Mouse (Mus musculus) kidney, adult 2 months (tissue): ENCODE measurements around the gene Itgb8. TPM values are rescaled to one million over a fixed set of nuclear protein-coding genes. Genes with fewer than 3 reads are reported as not detected.
A peak's percentile ranks its signal among the peaks of the same experiment; 100 is the strongest.

ENCODE experiments used
- DNase-seq: peaks from one replicate; pipeline ENCODE4 v3.0.0; 2021
- H3K27ac ChIP-seq: fragments of 200-500 bp; 2 replicates; pipeline ENCODE4 v1.5.1; 2012; ENCODE audit warnings: low read depth, low read length, control low read depth, inconsistent platforms; ENCODE audit not compliant: insufficient read depth
- H3K27me3 ChIP-seq: fragments of 200-500 bp; replicated peaks from 2 replicates; pipeline ENCODE4 v1.6.1; 2012; ENCODE audit warnings: mild to moderate bottlenecking, moderate library complexity, low read length, inconsistent platforms; ENCODE audit not compliant: control insufficient read depth, insufficient read depth
- H3K36me3 ChIP-seq: fragments of 200-500 bp; 2 replicates; pipeline ENCODE4 v1.6.1; 2012; ENCODE audit warnings: mild to moderate bottlenecking, moderate library complexity, low read length, inconsistent platforms; ENCODE audit not compliant: control insufficient read depth, insufficient read depth
- H3K4me1 ChIP-seq: fragments of 200-500 bp; 2 replicates; pipeline ENCODE4 v1.6.1; 2011; ENCODE audit warnings: low read length; ENCODE audit not compliant: control insufficient read depth, insufficient read depth
- H3K4me3 ChIP-seq: fragments of 200-500 bp; 2 replicates; pipeline ENCODE4 v1.5.1; 2011; ENCODE audit warnings: mild to moderate bottlenecking, low read depth, low read length, control low read depth; ENCODE audit not compliant: insufficient read depth
- CTCF ChIP-seq: fragments of 200-500 bp; conservative IDR thresholded peaks from 2 replicates; pipeline ENCODE4 v1.5.1; 2011; ENCODE audit warnings: low read depth, mild to moderate bottlenecking, control low read depth, low read length, moderate library complexity, mixed read lengths; ENCODE audit not compliant: insufficient read depth, insufficient read length
- POLR2A ChIP-seq: fragments of 200-500 bp; IDR thresholded peaks from one replicate; pipeline ENCODE4 v1.6.1; 2011; ENCODE audit warnings: low read depth, low read length, control low read depth
- WGBS: fragments of 180-500 bp; shearing (Covaris S2); methylation state at CpG from one replicate; pipeline ENCODE4 v1.1.7; 2018; 5-methylcytosine and 5-hydroxymethylcytosine counted together
- polyA plus RNA-seq: library from polyadenylated mRNA; depleted of rRNA; stranded (reverse); fragments of >200 nt; gene quantifications from 2 replicates; pipeline ENCODE4 v1.2.3, GENCODE M21; 2012

The Itgb8 gene
- polyA plus RNA-seq, 1 experiment, result 16.5 TPM

DNA sequence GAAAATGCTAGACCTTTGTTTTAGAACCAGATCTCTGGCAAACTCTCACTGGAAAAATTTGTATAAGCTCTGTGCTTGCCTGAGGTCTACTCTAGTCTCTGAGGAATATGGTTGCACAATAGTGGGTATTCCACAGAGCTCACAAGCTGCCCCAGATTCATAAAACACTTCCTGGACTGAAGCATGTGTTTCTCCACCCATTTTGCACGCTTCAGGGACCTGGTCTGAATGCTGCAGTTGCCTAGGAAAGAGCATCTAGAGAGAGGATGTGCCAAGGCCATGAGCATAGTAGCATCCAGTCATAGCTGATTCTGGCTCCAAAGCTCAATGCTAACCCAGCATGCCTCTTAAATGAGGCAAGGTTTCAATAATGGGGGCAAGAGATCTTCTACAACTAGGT, 74.4 kb downstream of the Itgb8 start:
- Histone ChIP-seq H3K27ac (peak overlapping the region; percentile 74), H3K27me3 (no peaks in the 10 kb centered on the region), H3K4me1 (peaks cover 7% of the 10 kb centered on the region), H3K4me3 (no peak overlapping the region), H3K36me3 (peaks cover 9% of the 10 kb centered on the region)
- 20% methylated on average over 1 of the region's 1 CpGs for WGBS
- peak; percentile 74 for DNase-seq
- TF ChIP-seq CTCF, result no peak
- no peak for TF ChIP-seq POLR2A

DNA sequence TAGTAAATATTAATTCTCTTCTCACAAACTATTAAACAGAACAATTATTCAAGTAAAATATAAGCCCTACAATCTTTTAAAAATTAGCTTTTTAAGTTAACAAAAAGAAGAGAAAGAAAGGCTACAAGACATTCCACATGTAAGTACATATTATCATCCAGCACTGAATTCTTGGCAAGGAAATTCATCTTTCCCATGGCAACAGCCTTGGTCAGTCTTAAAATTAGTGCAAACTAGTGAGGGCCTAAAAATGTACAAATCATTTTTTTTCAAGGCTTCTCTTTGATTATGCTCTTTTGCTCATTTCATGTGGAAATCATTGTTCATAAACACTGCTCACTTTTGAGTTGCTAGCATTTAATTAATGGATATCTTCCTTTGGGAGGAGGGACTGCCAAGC, 77.8 kb downstream of the Itgb8 start:
- Histone ChIP-seq H3K27ac (no peak overlapping the region), H3K27me3 (no peaks in the 10 kb centered on the region), H3K4me3 (no peak overlapping the region), H3K4me1 (peaks cover 7% of the 10 kb centered on the region), H3K36me3 (peaks cover 9% of the 10 kb centered on the region)
- no peak for DNase-seq
- TF ChIP-seq CTCF, result no peak
- no peak for TF ChIP-seq POLR2A

DNA sequence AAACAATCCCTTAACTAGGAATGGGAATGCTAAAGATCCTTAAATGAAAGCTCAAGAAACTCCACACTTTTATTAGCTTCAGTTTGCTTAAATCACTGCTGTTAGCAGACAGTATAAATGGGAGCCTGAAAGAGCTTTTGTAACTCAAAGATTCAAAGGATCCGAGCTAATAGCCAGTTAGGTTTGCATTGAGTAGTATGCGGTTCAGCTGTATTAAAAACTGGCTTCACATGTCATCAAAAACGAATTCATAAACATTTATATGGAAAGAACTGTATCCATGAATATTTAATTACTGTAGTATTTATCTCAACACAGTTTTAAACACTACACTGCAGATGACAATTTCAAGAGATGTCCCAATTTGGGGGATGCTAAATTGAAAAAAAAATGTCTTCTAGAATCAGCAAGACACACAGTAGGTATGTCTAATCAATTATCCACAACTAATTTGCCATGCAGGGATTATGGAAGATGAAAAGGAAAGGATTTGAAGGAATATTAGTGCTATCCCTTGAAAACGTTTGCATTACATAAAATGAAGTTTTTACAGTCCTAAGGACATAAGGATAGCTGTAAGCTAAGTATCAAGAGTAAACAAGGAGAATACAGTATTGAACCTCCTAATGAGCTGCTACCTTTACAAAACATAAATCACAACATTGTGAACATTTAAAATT, 79.2 kb downstream of the Itgb8 start:
- Histone ChIP-seq H3K27ac (no peak overlapping the region), H3K27me3 (no peaks in the 10 kb centered on the region), H3K4me3 (no peak overlapping the region), H3K36me3 (peaks cover 9% of the 10 kb centered on the region), H3K4me1 (peaks cover 4% of the 10 kb centered on the region)
- 76% methylated on average over 4 of the region's 4 CpGs for WGBS
- TF ChIP-seq CTCF (no peak), POLR2A (no peak)
- no peak for DNase-seq

DNA sequence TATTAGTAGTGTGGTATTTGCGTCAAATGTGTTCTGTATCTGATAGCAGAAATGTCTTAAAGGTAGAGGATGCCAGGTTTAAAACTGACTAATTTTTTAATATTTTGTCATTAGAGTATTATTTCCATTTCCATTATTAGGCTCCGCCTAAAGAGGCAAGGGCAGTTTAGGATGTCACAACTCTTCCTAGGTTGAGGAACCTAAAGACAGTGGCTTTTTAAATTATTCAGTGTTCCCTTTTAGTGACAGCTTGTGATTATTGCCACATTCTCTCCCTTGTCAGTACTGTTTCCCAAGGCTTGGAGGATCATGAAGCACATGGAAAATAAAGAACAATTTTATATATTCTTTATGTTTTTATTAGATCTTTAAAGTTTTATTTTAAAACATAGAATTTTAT, 80.9 kb downstream of the Itgb8 start:
- Histone ChIP-seq H3K4me1 (no peaks in the 10 kb centered on the region; the same call in 1 of the 2 replicates), H3K36me3 (peaks cover 9% of the 10 kb centered on the region), H3K27me3 (no peaks in the 10 kb centered on the region), H3K4me3 (no peak overlapping the region), H3K27ac (no peak overlapping the region)
- TF ChIP-seq POLR2A (no peak), CTCF (no peak)
- 89% methylated on average over 2 of the region's 2 CpGs for WGBS
- no peak for DNase-seq

DNA sequence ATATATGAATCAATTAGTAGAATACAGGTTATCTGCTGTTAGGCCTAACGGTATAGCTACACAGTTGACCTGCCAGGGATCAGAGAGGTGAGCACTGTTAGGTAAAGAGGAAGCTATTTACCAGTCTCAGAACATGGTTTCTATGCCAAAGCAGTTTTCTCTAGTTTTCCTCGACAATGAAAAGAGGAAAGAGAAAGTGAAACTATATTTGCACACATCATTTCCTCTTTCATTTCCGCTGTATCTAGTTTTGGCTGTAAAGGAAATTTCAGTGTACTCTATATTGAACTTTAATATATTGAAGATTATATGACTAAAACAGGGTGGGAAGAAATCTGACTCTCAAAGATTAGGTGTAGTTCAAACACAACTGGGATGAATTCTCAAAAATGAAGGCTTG, 81.5 kb downstream of the Itgb8 start:
- H3K4me1 ChIP-seq, result no peaks in the 10 kb centered on the region; the same call in 1 of the 2 replicates
- 63% methylated on average over 3 of the region's 3 CpGs for WGBS
- TF ChIP-seq CTCF (no peak), POLR2A (no peak)

DNA sequence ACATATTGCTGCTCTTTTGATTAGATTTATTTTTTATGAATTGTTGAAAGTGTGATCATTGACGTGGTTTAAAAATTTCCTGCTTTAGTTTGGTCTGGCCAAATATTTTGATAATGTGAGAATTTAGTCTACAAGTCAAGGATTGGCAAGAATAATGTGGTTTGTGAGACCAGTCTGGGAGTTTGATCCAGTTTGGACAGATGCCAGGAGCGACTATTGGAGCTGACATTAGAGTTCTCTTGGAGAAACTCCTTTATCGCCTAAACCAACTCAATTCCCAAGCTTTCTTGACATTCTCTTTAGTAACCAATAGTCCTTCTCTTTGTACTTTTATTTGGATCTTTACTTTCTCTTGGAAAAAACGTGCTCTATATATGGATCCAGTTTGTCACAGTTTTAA, 83.0 kb downstream of the Itgb8 start:
- DNase-seq, result peak; percentile 22
- H3K4me3 ChIP-seq, result no peak overlapping the region
- H3K27me3 ChIP-seq, result no peaks in the 10 kb centered on the region
- no peak for TF ChIP-seq POLR2A
- no peak for TF ChIP-seq CTCF
- no peaks in the 10 kb centered on the region for H3K36me3 ChIP-seq
- H3K4me1 ChIP-seq, result no peaks in the 10 kb centered on the region; the same call in 1 of the 2 replicates
- H3K27ac ChIP-seq, result no peak overlapping the region
- WGBS, result 63% methylated on average over 4 of the region's 4 CpGs

More for the DNA sequence above, 81.5 kb downstream of the Itgb8 start:
- H3K27ac ChIP-seq, result no peak overlapping the region
- no peaks in the 10 kb centered on the region for H3K27me3 ChIP-seq
- peaks cover 9% of the 10 kb centered on the region for H3K36me3 ChIP-seq
- no peak for DNase-seq
- no peak overlapping the region for H3K4me3 ChIP-seq

GRCm38 (mm10) chr12:119150956-119151355, 87.6 kb downstream of the Itgb8 start:
- H3K4me1 ChIP-seq, result no peaks in the 10 kb centered on the region
- no peak overlapping the region for H3K4me3 ChIP-seq
- TF ChIP-seq POLR2A (no peak), CTCF (no peak)
- 93% methylated on average over 2 of the region's 2 CpGs for WGBS
- DNase-seq, result no peak
- H3K36me3 ChIP-seq, result no peaks in the 10 kb centered on the region
- H3K27ac ChIP-seq, result no peak overlapping the region
- no peaks in the 10 kb centered on the region for H3K27me3 ChIP-seq
